Mouse (Mus musculus) erythroblast, embryonic 14.5 days (primary cell): ENCODE data around the gene Slc35b4.

Source experiments
- GATA1 ChIP-seq: IDR thresholded peaks from 2 replicates; pipeline ENCODE4 v1.6.1; 2012; ENCODE audit warnings: low read length, inconsistent platforms, mixed read lengths
- TAL1 ChIP-seq: IDR thresholded peaks from 3 replicates; pipeline ENCODE4 v1.6.1; 2012; ENCODE audit warnings: low read length, inconsistent platforms, mixed read lengths

- TF ChIP-seq GATA1 (no peak), TAL1 (no peak)
These were observed 14.5 kb upstream of the Slc35b4 start for GRCm38 (mm10) chr6:34191401-34191800.
